Mouse (Mus musculus) embryo, embryonic 10 days (tissue): ENCODE results near the gene Ncaph.
A peak's percentile ranks its signal among the peaks of the same experiment; 100 is the strongest.
"Not testable (repeated sequence)": the region's sequence is repeated elsewhere in the genome, so short reads cannot be mapped to it uniquely, and the experiment has no call there.

Experiments used
- DNase-seq: peaks from one replicate; pipeline ENCODE4 v3.0.0-alpha.2; 2015; ENCODE audit warnings: low spot score

The Ncaph gene

GRCm38 (mm10) chr2:127133621-127134461, at the start of gene Ncaph:
TSS of gene Ncaph (minus strand) at chr2:127133954.
- peak; percentile 97 for DNase-seq

- peak; percentile 91 for DNase-seq
Measured at GRCm38 (mm10) chr2:127182598-127183381, 49.0 kb upstream of the Ncaph start.

- DNase-seq = peak; percentile 69
Measured at GRCm38 (mm10) chr2:127166261-127166660, 32.5 kb upstream of the Ncaph start.

GRCm38 (mm10) chr2:127165675-127166074, 31.9 kb upstream of the Ncaph start:
- no peak for DNase-seq

DNA sequence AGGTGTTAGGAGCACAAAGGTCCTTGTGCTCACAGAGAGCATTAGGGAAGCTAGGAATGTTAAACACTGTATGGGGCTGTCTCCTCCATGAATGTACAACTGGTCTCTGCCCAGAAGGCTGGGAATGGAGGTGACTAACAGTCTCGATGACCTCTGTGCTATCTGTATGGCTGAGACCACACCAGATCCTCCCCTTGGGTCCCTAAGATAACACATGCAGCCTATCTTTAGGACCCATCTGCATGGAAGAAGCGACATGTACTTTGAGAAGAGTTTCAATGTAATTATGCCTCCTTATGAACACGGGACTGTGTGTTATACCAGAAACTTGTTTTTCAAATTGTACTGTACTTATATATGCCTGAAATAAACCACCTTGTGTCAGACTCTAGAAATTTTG, 11.9 kb upstream of the Ncaph start:
- DNase-seq = no peak

DNA sequence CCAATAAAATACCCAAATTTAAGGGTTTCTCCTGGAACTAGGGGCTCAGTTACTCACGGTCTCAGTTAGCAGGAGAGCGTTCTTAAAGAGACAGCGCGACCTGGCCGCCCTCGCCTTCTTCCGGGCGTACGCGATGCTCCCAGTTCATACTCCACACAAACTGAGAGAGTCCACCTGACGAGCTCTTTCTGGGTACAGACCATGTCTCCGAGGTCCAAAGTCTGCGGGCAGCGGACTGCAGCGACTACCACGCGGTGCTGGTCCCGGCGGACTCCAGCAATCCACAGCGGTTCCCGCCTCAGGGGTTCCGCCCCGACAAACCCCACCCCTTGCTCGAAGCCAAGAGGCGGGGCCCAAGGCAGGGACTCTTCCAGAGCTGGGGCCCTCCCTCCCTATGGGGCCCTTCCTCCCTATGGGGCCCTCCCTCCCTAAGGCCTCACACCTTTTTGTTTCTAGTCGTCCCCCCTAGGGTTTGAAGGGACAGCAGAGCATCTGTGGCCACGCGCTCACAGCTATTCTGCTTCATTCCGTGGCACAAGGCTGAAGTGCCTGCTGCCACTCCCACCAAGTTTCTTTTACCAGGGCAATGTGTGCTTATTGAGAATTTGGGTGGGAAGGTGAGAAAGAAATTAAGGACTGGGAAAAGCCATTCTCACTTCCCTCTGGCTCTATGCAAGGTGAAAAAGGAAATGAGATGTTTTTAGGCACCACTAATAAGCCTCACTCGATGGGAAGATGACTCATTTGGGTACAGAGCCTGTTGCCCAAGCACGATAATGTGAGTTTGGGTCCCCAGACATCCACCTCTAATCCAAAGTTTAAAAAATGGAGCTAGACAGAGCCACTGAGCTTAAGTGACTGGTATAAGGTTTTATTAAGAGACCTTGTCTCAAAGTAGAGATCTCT, 9.7 kb upstream of the Ncaph start, which contains the start of gene Itpripl1:
Gene Itpripl1, minus strand, starts transcription at position 285 of the 906 bp plus-strand sequence.
- peak; percentile 70 for DNase-seq

DNA sequence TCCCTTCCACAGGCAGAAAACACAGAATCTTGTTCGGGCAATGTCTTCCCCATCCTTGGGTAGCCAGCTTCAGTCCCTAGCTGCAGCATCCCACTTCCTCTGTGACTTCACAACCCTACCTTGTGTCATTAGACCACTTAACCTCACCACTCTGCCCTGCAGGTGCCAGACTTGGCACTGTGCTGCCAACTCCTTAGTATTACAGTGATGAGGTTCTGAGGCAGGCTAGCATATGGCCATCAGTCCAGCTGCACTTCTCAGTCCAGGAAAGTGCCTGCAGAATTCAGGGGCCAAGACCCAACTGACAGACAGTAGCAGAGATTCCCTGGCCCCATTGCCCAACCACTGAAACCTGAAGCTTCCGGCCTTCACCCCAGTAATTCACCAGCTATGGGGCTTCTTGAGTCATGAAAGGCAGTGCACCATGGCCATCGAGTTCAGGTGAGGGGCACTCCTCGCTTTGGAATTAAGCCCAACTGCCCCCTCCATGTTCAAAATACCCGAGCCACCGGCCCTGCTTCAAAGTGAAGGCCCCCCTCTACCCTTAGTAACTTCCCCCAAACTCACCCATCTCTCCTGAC, 8.9 kb upstream of the Ncaph start:
- DNase-seq = no peak

GRCm38 (mm10) chr2:127142031-127142430, 8.3 kb upstream of the Ncaph start:
- DNase-seq = no peak

DNA sequence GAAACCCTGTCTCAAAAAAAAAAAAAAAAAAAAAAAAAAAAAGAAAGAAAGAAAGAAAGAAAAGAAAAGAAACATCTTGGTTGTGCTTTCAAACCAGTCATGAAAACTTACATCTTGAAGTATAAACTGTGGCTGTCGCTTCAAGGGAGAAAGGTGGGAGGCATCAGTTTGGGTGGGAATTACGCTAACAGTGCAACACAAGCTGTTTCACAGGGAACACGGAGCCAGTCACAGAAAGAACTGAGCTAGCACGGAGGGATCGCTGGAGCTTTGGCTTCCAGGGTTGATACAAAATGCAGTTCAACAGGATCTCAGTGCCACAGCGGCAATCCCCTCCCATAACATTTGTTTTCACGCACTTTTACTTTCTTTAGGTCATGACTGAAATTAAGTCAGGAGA, 6.3 kb upstream of the Ncaph start:
- DNase-seq = no peak

GRCm38 (mm10) chr2:127139605-127140004, 5.9 kb upstream of the Ncaph start:
- no peak for DNase-seq

DNA sequence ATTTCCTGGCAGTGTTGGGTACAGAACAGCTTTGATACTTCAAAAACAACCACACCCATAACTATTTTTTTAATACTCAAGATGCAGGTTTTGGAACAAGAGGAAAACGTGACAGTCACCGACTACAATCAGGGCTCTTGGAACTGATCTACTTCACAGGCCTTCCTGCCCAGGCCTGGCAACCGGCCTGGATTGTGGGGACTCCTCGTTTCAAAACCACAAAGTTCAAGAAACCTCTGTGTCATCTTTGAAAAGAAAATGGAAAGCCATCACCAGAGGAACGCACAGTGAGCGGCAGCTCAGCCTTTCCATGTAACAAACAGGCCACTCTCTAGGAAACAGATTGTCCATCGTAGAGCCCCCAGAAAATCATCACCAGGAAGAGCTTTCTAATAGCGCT, 5.3 kb upstream of the Ncaph start:
- DNase-seq = no peak

GRCm38 (mm10) chr2:127138449-127138848, 4.7 kb upstream of the Ncaph start:
- no peak for DNase-seq

DNA sequence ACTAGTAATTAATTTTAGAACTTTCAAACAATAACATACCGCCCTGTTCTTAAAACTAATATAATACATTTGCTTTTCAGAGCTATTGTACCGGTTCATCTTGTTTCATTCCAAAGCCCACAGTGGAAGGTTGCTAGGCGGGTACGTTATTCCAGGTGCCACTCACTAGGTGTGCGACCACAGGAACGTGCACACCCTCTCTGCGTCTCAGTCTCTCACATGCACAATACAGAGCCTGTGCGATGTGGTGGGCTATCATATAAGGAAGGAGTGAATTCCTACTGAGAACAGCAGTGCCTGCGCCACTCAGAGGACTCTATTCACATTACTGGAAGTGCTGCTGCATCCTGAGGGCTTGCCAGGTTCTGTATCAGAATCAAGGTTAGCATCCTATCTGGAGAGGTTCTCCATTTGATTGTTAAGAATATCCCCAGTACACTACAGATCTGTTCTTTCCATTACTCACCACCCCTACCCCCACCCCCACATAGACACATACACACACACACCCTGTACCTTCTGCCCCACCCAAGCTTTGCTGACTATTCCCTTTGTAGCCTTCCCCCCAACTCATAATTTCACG, 4.2 kb upstream of the Ncaph start:
- no peak for DNase-seq

DNA sequence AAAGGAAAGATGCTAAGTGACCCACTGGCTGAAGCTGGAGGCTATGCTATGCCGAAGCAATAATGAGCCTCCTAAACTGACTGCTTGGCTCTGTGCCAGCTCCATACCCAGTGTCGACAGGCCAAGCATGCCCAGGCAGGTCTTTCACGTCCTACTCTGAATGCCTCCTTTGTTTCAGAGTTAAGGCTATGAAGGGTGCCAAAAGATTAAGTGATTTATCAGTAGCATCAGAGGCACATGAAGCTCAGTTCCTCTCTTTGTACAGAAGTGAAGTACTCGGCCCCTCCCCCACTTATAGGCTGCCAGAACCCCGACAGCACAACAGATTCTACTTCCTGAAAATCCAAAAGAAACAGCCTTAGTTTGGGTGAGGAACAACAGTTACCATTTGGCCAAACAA, 3.2 kb upstream of the Ncaph start:
- peak; percentile 35 for DNase-seq

- DNase-seq = not testable (repeated sequence)
Measured at GRCm38 (mm10) chr2:127135255-127135654, 1.5 kb upstream of the Ncaph start.

DNA sequence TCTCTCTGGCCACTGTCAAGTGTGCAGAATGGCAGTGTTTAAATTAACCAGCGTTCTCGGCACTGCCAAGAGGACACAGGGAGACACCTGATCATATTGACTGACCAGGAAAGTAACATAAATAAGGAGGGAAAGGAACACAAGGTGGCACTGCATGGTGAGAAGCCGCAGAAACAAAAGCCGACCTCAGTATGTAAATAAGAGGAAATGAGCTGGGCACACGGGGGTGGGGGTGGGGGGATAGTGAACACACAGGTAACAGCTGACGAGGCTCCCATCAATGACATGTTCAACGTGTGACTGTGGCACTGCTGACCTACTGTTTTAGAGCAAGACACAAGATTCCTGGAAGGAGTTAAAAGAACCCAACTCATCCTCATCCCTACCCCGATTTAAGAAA, 2.4 kb downstream of the Ncaph start:
- no peak for DNase-seq

GRCm38 (mm10) chr2:127128926-127129325, 4.8 kb downstream of the Ncaph start:
- DNase-seq = no peak

- DNase-seq = no peak
Measured at GRCm38 (mm10) chr2:127121591-127122235, 12.0 kb downstream of the Ncaph start.

GRCm38 (mm10) chr2:127108986-127109385, 24.8 kb downstream of the Ncaph start:
- DNase-seq = no peak

- DNase-seq = no peak
Measured at GRCm38 (mm10) chr2:127092000-127092399, 41.8 kb downstream of the Ncaph start.

- not testable (repeated sequence) for DNase-seq
Measured at GRCm38 (mm10) chr2:127090151-127090550, 43.6 kb downstream of the Ncaph start.
